11 mouse cellular contexts compared by ENCODE assay signal in genomic region chr4:41636366-41636765, GRCm38 (mm10). TPM values are rescaled to one million over a fixed set of nuclear protein-coding genes. Genes with fewer than 3 reads are reported as not detected.
A peak's percentile ranks its signal among the peaks of the same experiment; 100 is the strongest.
DNase-seq lines count a peak whose midpoint lies in the region; ATAC-seq and TF ChIP-seq lines count a peak whose summit lies in the region.
"Had no signal": no experiment of that assay in that cellular context is flagged by ENCODE, and none has a peak within 500 bp of the region (broad histone marks: within the 10 kb centered on the region; RNA-seq: fewer than 3 reads in every experiment).

No protein-coding gene starts in this region.

- WGBS in lung, embryonic 16.5 days = 33% methylated on average over 7 of the region's 7 CpGs
- WGBS in embryonic facial prominence, embryonic 13.5 days = 33% methylated on average over 7 of the region's 7 CpGs

- no peak for ATAC-seq in lung, embryonic 16.5 days (ENCODE audit: low read depth)
- no peak for ATAC-seq in embryonic facial prominence, embryonic 13.5 days (ENCODE audit: insufficient number of reproducible peaks, insufficient read depth, low FRiP score, low TSS enrichment, low read depth)
- ATAC-seq: forebrain, embryonic 13.5 days had no signal

- H3ac ChIP-seq in myocyte (ENCODE audit: control insufficient read depth, insufficient read length) = no peak overlapping the region

- no peak overlapping the region for H3K4me3 ChIP-seq in lung, embryonic 16.5 days (ENCODE audit: low read length)
- no peak overlapping the region for H3K4me3 ChIP-seq in embryonic facial prominence, embryonic 13.5 days
- no peak overlapping the region for H3K4me3 ChIP-seq in myocyte
- H3K4me3 ChIP-seq: forebrain, embryonic 13.5 days had no signal

- H3K79me2 ChIP-seq in myocyte (ENCODE audit: control insufficient read depth, insufficient read depth) = no peaks in the 10 kb centered on the region

- no peaks in the 10 kb centered on the region for H3K9me3 ChIP-seq in lung, embryonic 16.5 days (ENCODE audit: control insufficient read depth, low read length)
- H3K9me3 ChIP-seq in embryonic facial prominence, embryonic 13.5 days = no peaks in the 10 kb centered on the region
- H3K9me3 ChIP-seq: forebrain, embryonic 13.5 days had no signal

- H3K36me3 ChIP-seq in lung, embryonic 16.5 days (ENCODE audit: control insufficient read depth, insufficient read depth, low read length) = no peaks in the 10 kb centered on the region
- no peaks in the 10 kb centered on the region for H3K36me3 ChIP-seq in embryonic facial prominence, embryonic 13.5 days
- H3K36me3 ChIP-seq in myocyte (ENCODE audit: control insufficient read depth, insufficient read depth) = no peaks in the 10 kb centered on the region

- H3K9ac ChIP-seq in lung, embryonic 16.5 days (ENCODE audit: low read length) = no peak overlapping the region
- no peak overlapping the region for H3K9ac ChIP-seq in embryonic facial prominence, embryonic 13.5 days
- H3K9ac ChIP-seq: liver, embryonic 14.5 days had no signal

- peaks cover 6% of the 10 kb centered on the region; the same call in 1 of the 2 replicates for H3K27me3 ChIP-seq in lung, embryonic 16.5 days (ENCODE audit: control insufficient read depth, insufficient read depth, low read depth, low read length)
- peaks cover 16% of the 10 kb centered on the region for H3K27me3 ChIP-seq in embryonic facial prominence, embryonic 13.5 days
- peaks cover 24% of the 10 kb centered on the region for H3K27me3 ChIP-seq in myocyte (ENCODE audit: control insufficient read depth, insufficient read depth, insufficient read length)

- H3K4me1 ChIP-seq in lung, embryonic 16.5 days (replicated peaks; ENCODE audit: control insufficient read depth, insufficient read depth, low read length) = peaks cover 14% of the 10 kb centered on the region
- H3K4me1 ChIP-seq in embryonic facial prominence, embryonic 13.5 days = peaks cover 62% of the 10 kb centered on the region

- TF ChIP-seq POLR2A in myocyte (IDR thresholded peaks at IDR 0.05; ENCODE audit: insufficient read length, low read depth) = no peak

- H3K27ac ChIP-seq in lung, embryonic 16.5 days (ENCODE audit: low read length) = peak overlapping the region; percentile 32; the same call in 1 of the 2 replicates
- H3K27ac ChIP-seq in embryonic facial prominence, embryonic 13.5 days = peak overlapping the region; percentile 22
- H3K27ac ChIP-seq: forebrain, embryonic 13.5 days; liver, embryonic 14.5 days had no signal

- no peak for DNase-seq in lung, postnatal 25 days (ENCODE audit: low spot score)
- peak; percentile 28 for DNase-seq in kidney, adult 18-20 months
- no peak for DNase-seq in left cerebral cortex, adult 8-10 months (ENCODE audit: low spot score in 2 of 2)
- no peak for DNase-seq in right cerebral cortex, postnatal 25 days
- no peak for DNase-seq in adrenal gland, postnatal 25 days
- DNase-seq: thymus, postnatal 36 days had no signal

- H3K4me2 ChIP-seq in lung, embryonic 16.5 days (ENCODE audit: low read depth, low read length) = no peak overlapping the region
- H3K4me2 ChIP-seq in embryonic facial prominence, embryonic 13.5 days = no peak overlapping the region
- peak overlapping the region; percentile 53 for H3K4me2 ChIP-seq in myocyte (ENCODE audit: low read depth)
- H3K4me2 ChIP-seq: forebrain, embryonic 13.5 days had no signal

TF ChIP-seq in myocyte, 11 proteins besides CTCF, POLR2A, EP300 and RAD21:
- TF ChIP-seq MYOG (IDR thresholded peaks at IDR 0.05; ENCODE audit: control insufficient read depth in 1 of 3, insufficient read depth in 1 of 3, insufficient read length in 2 of 3, low read depth in 2 of 3) (no peak), CEBPB (IDR thresholded peaks at IDR 0.05; ENCODE audit: insufficient read depth, poor library complexity, severe bottlenecking) (no peak), TCF3 (IDR thresholded peaks at IDR 0.05; ENCODE audit: insufficient read length, low read depth) (no peak), REST (IDR thresholded peaks at IDR 0.05; ENCODE audit: insufficient read depth, insufficient read length) (no peak), MYOD1 (IDR thresholded peaks at IDR 0.05; ENCODE audit: control insufficient read depth in 1 of 3, insufficient read length in 2 of 3, low read depth in 2 of 3) (no peak), POLR2AphosphoS2 (IDR thresholded peaks at IDR 0.05; ENCODE audit: insufficient read length, low read depth) (no peak)

RNA-seq across cellular contexts. Expression of gene Enho, which starts 3.8 kb away (rescaled TPM):
- 7.8 and 8.1 TPM in 2 replicates for polyA plus RNA-seq in lung, embryonic 16.5 days (2015; fragmentation: Nextera tagmentation; extraction: Ambion mirVana)
- 19.4 and 23.2 TPM in 2 replicates for polyA plus RNA-seq in embryonic facial prominence, embryonic 13.5 days (2015; fragmentation: Nextera tagmentation; extraction: Ambion mirVana)
- 8.2 TPM for polyA plus RNA-seq in myocyte (2012; fragmentation: generic; extraction: Trizol)
- 10 to 100 TPM; 55.3 to 62.7 (median 59.3) TPM for total RNA-seq in left cerebral cortex, adult 8-10 months (2022)
- 2.0 and 3.9 TPM in 2 replicates for total RNA-seq in adrenal gland, postnatal 25 days (2021)
